11 mouse cellular contexts compared by ENCODE assay signal in genomic region chr12:105022141-105022540, GRCm38 (mm10). TPM values are rescaled to one million over a fixed set of nuclear protein-coding genes. Genes with fewer than 3 reads are reported as not detected.
DNase-seq lines count a peak whose midpoint lies in the region; ATAC-seq and TF ChIP-seq lines count a peak whose summit lies in the region.
"Had no signal": no experiment of that assay in that cellular context is flagged by ENCODE, and none has a peak within 500 bp of the region (broad histone marks: within the 10 kb centered on the region; RNA-seq: fewer than 3 reads in every experiment).

No protein-coding gene starts in this region.

- no peaks in the 10 kb centered on the region for H3K27me3 ChIP-seq in G1E (ENCODE audit: insufficient read depth, low read length)
- no peaks in the 10 kb centered on the region for H3K27me3 ChIP-seq in liver, embryonic 16.5 days (ENCODE audit: control insufficient read depth, insufficient read depth, low read depth, low read length)
- H3K27me3 ChIP-seq: forebrain, embryonic 13.5 days; midbrain, embryonic 13.5 days had no signal

- no peak for ATAC-seq in G1E (ENCODE audit: extremely low read depth, insufficient number of reproducible peaks, low FRiP score, poor library complexity, severe bottlenecking)
- ATAC-seq in liver, embryonic 16.5 days (ENCODE audit: low read depth) = no peak
- no peak for ATAC-seq in frontal cortex, adult (ENCODE audit: low TSS enrichment)
- no peak for ATAC-seq in megakaryocyte progenitor cell, adult 5-6 weeks (replicated peaks; ENCODE audit: poor library complexity)
- ATAC-seq: forebrain, embryonic 13.5 days; midbrain, embryonic 13.5 days had no signal

- peaks cover 15% of the 10 kb centered on the region for H3K9me3 ChIP-seq in G1E (replicated peaks)
- H3K9me3 ChIP-seq in liver, embryonic 16.5 days (replicated peaks; ENCODE audit: control insufficient read depth, low read length) = peaks cover 9% of the 10 kb centered on the region

- no peak for TF ChIP-seq CTCF in G1E (IDR thresholded peaks at IDR 0.05; ENCODE audit: low read depth, low read length)

- peak overlapping the region; percentile 94 for H3K27ac ChIP-seq in liver, embryonic 16.5 days (ENCODE audit: low read length)
- H3K27ac ChIP-seq: forebrain, embryonic 13.5 days; midbrain, embryonic 13.5 days had no signal

- peak; percentile 52 for DNase-seq in kidney, postnatal 10 days
- DNase-seq in kidney, adult 8-10 months = no peak
- DNase-seq in CD4-positive helper T cell, adult 2 months (ENCODE audit: low read depth, low spot score) = peak; percentile 64
- DNase-seq in G1E (ENCODE audit: low spot score) = no peak
- DNase-seq in adrenal gland, adult 2 months = no peak
- DNase-seq: cerebellum, adult 18-20 months had no signal

- H3K36me3 ChIP-seq in G1E (replicated peaks) = peaks cover 18% of the 10 kb centered on the region
- H3K36me3 ChIP-seq in liver, embryonic 16.5 days (ENCODE audit: control insufficient read depth, insufficient read depth) = peaks cover 3% of the 10 kb centered on the region; the same call in 1 of the 2 replicates

- peaks cover 87% of the 10 kb centered on the region for H3K4me1 ChIP-seq in G1E (ENCODE audit: insufficient read depth, low read depth, low read length)
- peaks cover 71% of the 10 kb centered on the region for H3K4me1 ChIP-seq in liver, embryonic 16.5 days (ENCODE audit: control insufficient read depth, low read depth, low read length)

- 25% methylated on average over 7 of the region's 7 CpGs for WGBS in liver, embryonic 16.5 days (ENCODE audit: insufficient replicate concordance)

- peak overlapping the region; percentile 14; the same call in 1 of the 2 replicates for H3K4me2 ChIP-seq in liver, embryonic 16.5 days (ENCODE audit: low read depth, low read length)
- H3K4me2 ChIP-seq: forebrain, embryonic 13.5 days; midbrain, embryonic 13.5 days had no signal

- peak overlapping the region; percentile 63; the same call in 1 of the 2 replicates for H3K4me3 ChIP-seq in G1E (ENCODE audit: low read depth, low read length)
- H3K4me3 ChIP-seq in liver, embryonic 16.5 days (ENCODE audit: low read depth, low read length) = no peak overlapping the region; the same call in 1 of the 2 replicates
- H3K4me3 ChIP-seq: forebrain, embryonic 13.5 days; midbrain, embryonic 13.5 days had no signal

- H3K9ac ChIP-seq in liver, embryonic 16.5 days (ENCODE audit: low read depth, low read length) = peak overlapping the region; percentile 50
- H3K9ac ChIP-seq: forebrain, embryonic 13.5 days; midbrain, embryonic 13.5 days had no signal

RNA-seq across cellular contexts. Expression of gene Glrx5, which starts 10.3 kb away (rescaled TPM):
- total RNA-seq in G1E (2014; fragmentation: Nextera tagmentation) = 227 and 282 TPM in 2 replicates
- total RNA-seq in G1E (2017) = 97.4 and 97.9 TPM in 2 replicates
- polyA plus RNA-seq in G1E (2012) = 320 and 368 TPM in 2 replicates
- polyA plus RNA-seq in liver, embryonic 16.5 days (2015; fragmentation: Nextera tagmentation; extraction: Ambion mirVana) = 424 and 446 TPM in 2 replicates
- 58.1 and 65.3 TPM in 2 replicates for total RNA-seq in megakaryocyte progenitor cell, adult 5-6 weeks (2015)
- 26.9 and 30.1 TPM in 2 replicates for total RNA-seq in megakaryocyte progenitor cell, adult 5-6 weeks (2017)
- total RNA-seq in adrenal gland, adult 2 months (2021) = 100 to 1,000 TPM; 161 to 186 TPM
- polyA plus RNA-seq in adrenal gland, adult 2 months (2012; rRNA removed) = 218 and 257 TPM in 2 replicates

RNA-seq across cellular contexts. Expression of gene Syne3, which starts 12.5 kb away (rescaled TPM):
- total RNA-seq in G1E (2014; fragmentation: Nextera tagmentation) (24.8 and 27.9 TPM in 2 replicates), G1E (2017) (21.3 and 21.7 TPM in 2 replicates)
- polyA plus RNA-seq in G1E (2012) = 29.7 and 31.1 TPM in 2 replicates
- polyA plus RNA-seq in liver, embryonic 16.5 days (2015; fragmentation: Nextera tagmentation; extraction: Ambion mirVana) = 2.8 TPM in 2 replicates
- 10.1 and 13.1 TPM in 2 replicates for total RNA-seq in megakaryocyte progenitor cell, adult 5-6 weeks (2015)
- total RNA-seq in megakaryocyte progenitor cell, adult 5-6 weeks (2017) = 19.5 and 21.1 TPM in 2 replicates
- total RNA-seq in adrenal gland, adult 2 months (2021) = 10 to 100 TPM in 1 of 2 experiments, 1 to 10 TPM in 1; 9.1 to 16.1 TPM
- polyA plus RNA-seq in adrenal gland, adult 2 months (2012; rRNA removed) = 4.3 and 4.5 TPM in 2 replicates

Comparison
In these comparisons a context has a peak if more than half of its experiments do, and no peak if none do; other contexts are left out.
1. DNase-seq: peak in kidney, postnatal 10 days (single experiment) and CD4-positive helper T cell, adult 2 months (single experiment); none in kidney, adult 8-10 months (0 of 2), G1E (single experiment) and adrenal gland, adult 2 months (single experiment).